Mouse (Mus musculus): ENCODE measurements around the gene Kctd2. TPM values are rescaled to one million over a fixed set of nuclear protein-coding genes. Genes with fewer than 3 reads are reported as not detected.
"Not testable (repeated sequence)": the region's sequence is repeated elsewhere in the genome, so short reads cannot be mapped to it uniquely, and the experiment has no call there.

Kctd2 gene
- polyA plus RNA-seq, 1 experiment from 2014 or later: 20.1 TPM

DNA sequence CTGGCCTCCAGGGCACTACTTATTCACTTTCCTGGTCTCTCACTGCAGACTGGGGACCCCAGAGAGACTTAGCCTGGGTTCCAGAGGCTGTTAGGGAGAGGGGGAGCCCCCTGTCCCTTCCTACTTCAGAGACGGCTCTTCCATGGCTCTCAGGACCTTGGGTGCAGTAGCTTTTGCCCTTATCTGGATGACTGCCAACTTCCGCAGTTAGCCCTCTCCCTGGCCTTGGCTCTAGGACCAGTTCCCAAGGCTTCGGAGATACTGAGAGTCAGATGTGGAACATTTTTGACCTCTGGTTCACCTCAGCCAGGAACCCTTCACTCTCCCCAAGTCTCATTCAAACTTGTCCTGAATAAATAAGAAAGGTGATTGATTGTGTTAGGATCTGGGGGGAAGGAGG, 27.0 kb downstream of the Kctd2 start:
- WGBS: 90% methylated on average over 3 of the region's 3 CpGs
- ATAC-seq: no peak

GRCm38 (mm10) chr11:115447321-115447885, 27.5 kb downstream of the Kctd2 start:
- Histone ChIP-seq H3K27me3 (ENCODE audit: control insufficient read depth, insufficient read depth, low read depth, low read length) (no peaks in the 10 kb centered on the region), H3K9me3 (replicated peaks; ENCODE audit: control insufficient read depth, low read length, poor library complexity, severe bottlenecking) (no peaks in the 10 kb centered on the region), H3K36me3 (ENCODE audit: control insufficient read depth, insufficient read depth, low read length) (no peaks in the 10 kb centered on the region), H3K27ac (ENCODE audit: low read length) (no peak overlapping the region), H3K4me2 (ENCODE audit: low read length) (no peak overlapping the region), H3K4me1 (ENCODE audit: control insufficient read depth, insufficient read depth, low read length) (no peaks in the 10 kb centered on the region), H3K9ac (ENCODE audit: low read depth, low read length) (no peak overlapping the region), H3K4me3 (ENCODE audit: low read depth, low read length) (no peak overlapping the region)
- WGBS: 83% methylated on average over 11 of the region's 11 CpGs
- ATAC-seq: no peak

More for the DNA sequence above, 27.0 kb downstream of the Kctd2 start:
- Histone ChIP-seq H3K4me2 (ENCODE audit: low read length) (no peak overlapping the region), H3K9me3 (replicated peaks; ENCODE audit: control insufficient read depth, low read length, poor library complexity, severe bottlenecking) (no peaks in the 10 kb centered on the region), H3K4me1 (ENCODE audit: control insufficient read depth, insufficient read depth, low read length) (no peaks in the 10 kb centered on the region), H3K27ac (ENCODE audit: low read length) (no peak overlapping the region), H3K4me3 (ENCODE audit: low read depth, low read length) (no peak overlapping the region), H3K27me3 (ENCODE audit: control insufficient read depth, insufficient read depth, low read depth, low read length) (no peaks in the 10 kb centered on the region), H3K9ac (ENCODE audit: low read depth, low read length) (no peak overlapping the region), H3K36me3 (ENCODE audit: control insufficient read depth, insufficient read depth, low read length) (no peaks in the 10 kb centered on the region)

- no peak for ATAC-seq
- Histone ChIP-seq H3K9ac (ENCODE audit: low read depth, low read length) (no peak overlapping the region), H3K4me3 (ENCODE audit: low read depth, low read length) (no peak overlapping the region), H3K4me1 (ENCODE audit: control insufficient read depth, insufficient read depth, low read length) (no peaks in the 10 kb centered on the region), H3K9me3 (replicated peaks; ENCODE audit: control insufficient read depth, low read length, poor library complexity, severe bottlenecking) (no peaks in the 10 kb centered on the region), H3K27ac (ENCODE audit: low read length) (no peak overlapping the region), H3K27me3 (ENCODE audit: control insufficient read depth, insufficient read depth, low read depth, low read length) (no peaks in the 10 kb centered on the region), H3K4me2 (ENCODE audit: low read length) (no peak overlapping the region), H3K36me3 (ENCODE audit: control insufficient read depth, insufficient read depth, low read length) (no peaks in the 10 kb centered on the region)
- 84% methylated on average over 16 of the region's 16 CpGs for WGBS
Measured at GRCm38 (mm10) chr11:115448075-115448474, 28.1 kb downstream of the Kctd2 start.

- Histone ChIP-seq H3K4me2 (ENCODE audit: low read length) (no peak overlapping the region), H3K27ac (ENCODE audit: low read length) (no peak overlapping the region), H3K4me3 (ENCODE audit: low read depth, low read length) (no peak overlapping the region), H3K36me3 (ENCODE audit: control insufficient read depth, insufficient read depth, low read length) (no peaks in the 10 kb centered on the region), H3K9me3 (replicated peaks; ENCODE audit: control insufficient read depth, low read length, poor library complexity, severe bottlenecking) (no peaks in the 10 kb centered on the region), H3K27me3 (ENCODE audit: control insufficient read depth, insufficient read depth, low read depth, low read length) (no peaks in the 10 kb centered on the region), H3K9ac (ENCODE audit: low read depth, low read length) (no peak overlapping the region), H3K4me1 (ENCODE audit: control insufficient read depth, insufficient read depth, low read length) (no peaks in the 10 kb centered on the region)
- no peak for ATAC-seq
- WGBS: 67% methylated on average over 7 of the region's 7 CpGs
Measured at GRCm38 (mm10) chr11:115448998-115449397, 29.1 kb downstream of the Kctd2 start.

DNA sequence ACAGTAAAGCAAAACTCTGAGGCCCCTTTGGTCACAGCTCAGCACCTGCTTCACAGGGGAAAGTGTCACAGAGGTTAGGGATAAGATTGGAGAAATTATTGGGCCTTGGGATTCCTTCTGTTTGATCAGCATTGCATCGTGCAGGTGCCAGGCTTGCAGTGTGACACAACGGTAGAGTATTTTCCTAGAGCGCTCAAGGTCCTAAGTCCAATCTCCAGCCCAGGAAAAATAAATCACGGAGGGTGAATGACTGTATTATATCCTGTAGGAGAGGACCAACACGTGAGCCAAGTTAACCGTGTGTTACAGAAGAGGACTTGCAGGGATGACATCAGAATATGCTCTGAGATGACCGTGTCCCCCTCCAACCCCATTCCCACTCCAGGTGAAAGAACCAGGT, 30.2 kb downstream of the Kctd2 start:
- Histone ChIP-seq H3K4me1 (ENCODE audit: control insufficient read depth, insufficient read depth, low read length) (no peaks in the 10 kb centered on the region), H3K4me2 (ENCODE audit: low read length) (no peak overlapping the region), H3K36me3 (ENCODE audit: control insufficient read depth, insufficient read depth, low read length) (no peaks in the 10 kb centered on the region), H3K27ac (ENCODE audit: low read length) (no peak overlapping the region), H3K27me3 (ENCODE audit: control insufficient read depth, insufficient read depth, low read depth, low read length) (no peaks in the 10 kb centered on the region), H3K4me3 (ENCODE audit: low read depth, low read length) (no peak overlapping the region), H3K9ac (ENCODE audit: low read depth, low read length) (no peak overlapping the region), H3K9me3 (replicated peaks; ENCODE audit: control insufficient read depth, low read length, poor library complexity, severe bottlenecking) (no peaks in the 10 kb centered on the region)
- WGBS: 90% methylated on average over 7 of the region's 7 CpGs
- no peak for ATAC-seq

DNA sequence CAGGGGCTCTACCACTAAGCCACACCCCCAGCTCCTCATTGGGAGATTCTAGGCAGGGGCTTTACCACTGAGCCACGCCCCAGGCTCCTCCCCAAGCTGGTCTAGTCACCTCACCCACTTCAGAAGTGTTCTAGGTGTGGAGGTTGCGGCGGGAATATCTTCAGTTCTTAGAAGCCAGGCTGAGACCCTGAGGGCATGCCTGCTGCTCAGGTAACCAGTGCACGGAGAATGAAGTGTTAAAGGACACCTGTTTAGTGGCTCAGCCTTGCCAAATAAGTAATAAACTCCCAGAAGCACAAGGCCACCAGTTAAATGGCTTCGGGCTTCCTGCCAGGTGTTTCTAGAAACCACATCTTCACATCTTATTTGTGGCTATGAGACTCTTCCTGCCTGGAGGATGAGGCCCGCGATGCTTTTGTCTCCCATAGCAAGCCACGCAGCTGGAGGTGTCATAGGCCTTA, 31.9 kb downstream of the Kctd2 start:
- H3K4me1 ChIP-seq (ENCODE audit: control insufficient read depth, insufficient read depth, low read length): no peaks in the 10 kb centered on the region
- 86% methylated on average over 8 of the region's 8 CpGs for WGBS
- no peaks in the 10 kb centered on the region for H3K9me3 ChIP-seq (replicated peaks; ENCODE audit: control insufficient read depth, low read length, poor library complexity, severe bottlenecking)
- H3K4me2 ChIP-seq (ENCODE audit: low read length): no peak overlapping the region
- H3K27me3 ChIP-seq (ENCODE audit: control insufficient read depth, insufficient read depth, low read depth, low read length): no peaks in the 10 kb centered on the region
- no peak for ATAC-seq
- no peak overlapping the region for H3K27ac ChIP-seq (ENCODE audit: low read length)
- H3K4me3 ChIP-seq (ENCODE audit: low read depth, low read length): no peak overlapping the region
- no peaks in the 10 kb centered on the region for H3K36me3 ChIP-seq (ENCODE audit: control insufficient read depth, insufficient read depth, low read length)
- H3K9ac ChIP-seq (ENCODE audit: low read depth, low read length): no peak overlapping the region

- Histone ChIP-seq H3K9me3 (replicated peaks; ENCODE audit: control insufficient read depth, low read length, poor library complexity, severe bottlenecking) (no peaks in the 10 kb centered on the region), H3K36me3 (ENCODE audit: control insufficient read depth, insufficient read depth, low read length) (no peaks in the 10 kb centered on the region), H3K4me1 (ENCODE audit: control insufficient read depth, insufficient read depth, low read length) (no peaks in the 10 kb centered on the region), H3K27ac (ENCODE audit: low read length) (no peak overlapping the region), H3K27me3 (ENCODE audit: control insufficient read depth, insufficient read depth, low read depth, low read length) (no peaks in the 10 kb centered on the region), H3K4me3 (ENCODE audit: low read depth, low read length) (no peak overlapping the region), H3K4me2 (ENCODE audit: low read length) (no peak overlapping the region), H3K9ac (ENCODE audit: low read depth, low read length) (no peak overlapping the region)
- no peak for ATAC-seq
- WGBS: 76% methylated on average over 7 of the region's 7 CpGs
Measured at GRCm38 (mm10) chr11:115452281-115452860, 32.4 kb downstream of the Kctd2 start.

GRCm38 (mm10) chr11:115453306-115453705, 33.4 kb downstream of the Kctd2 start:
- Histone ChIP-seq H3K27me3 (ENCODE audit: control insufficient read depth, insufficient read depth, low read depth, low read length) (no peaks in the 10 kb centered on the region), H3K9me3 (replicated peaks; ENCODE audit: control insufficient read depth, low read length, poor library complexity, severe bottlenecking) (no peaks in the 10 kb centered on the region), H3K36me3 (ENCODE audit: control insufficient read depth, insufficient read depth, low read length) (no peaks in the 10 kb centered on the region), H3K4me2 (ENCODE audit: low read length) (no peak overlapping the region), H3K27ac (ENCODE audit: low read length) (no peak overlapping the region), H3K4me3 (ENCODE audit: low read depth, low read length) (no peak overlapping the region), H3K9ac (ENCODE audit: low read depth, low read length) (no peak overlapping the region), H3K4me1 (ENCODE audit: control insufficient read depth, insufficient read depth, low read length) (no peaks in the 10 kb centered on the region)
- 62% methylated on average over 4 of the region's 4 CpGs for WGBS
- no peak for ATAC-seq

DNA sequence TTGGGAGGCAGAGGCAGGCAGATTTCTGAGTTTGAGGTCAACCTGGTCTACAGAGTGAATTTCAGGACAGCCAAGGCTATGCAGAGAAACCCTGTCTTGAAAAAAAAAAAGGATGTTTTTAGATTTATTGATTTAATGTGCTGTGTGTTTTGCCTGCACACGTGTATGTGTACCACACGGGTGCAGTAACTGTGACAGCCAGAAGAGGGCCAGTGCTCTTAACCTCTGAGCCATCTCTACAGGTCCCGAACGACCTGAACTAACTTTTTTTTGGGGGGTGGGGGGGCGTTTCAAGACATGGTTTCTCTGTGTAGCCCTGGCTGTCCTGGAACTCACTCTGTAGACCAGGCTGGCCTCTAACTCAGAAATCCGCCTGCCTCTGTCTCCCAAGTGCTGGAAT, 34.9 kb downstream of the Kctd2 start:
- H3K4me3 ChIP-seq (ENCODE audit: low read depth, low read length); H3K27ac ChIP-seq (ENCODE audit: low read length); H3K9ac ChIP-seq (ENCODE audit: low read depth, low read length); H3K27me3 ChIP-seq (ENCODE audit: control insufficient read depth, insufficient read depth, low read depth, low read length); ATAC-seq; H3K9me3 ChIP-seq (replicated peaks; ENCODE audit: control insufficient read depth, low read length, poor library complexity, severe bottlenecking); H3K36me3 ChIP-seq (ENCODE audit: control insufficient read depth, insufficient read depth, low read length); H3K4me1 ChIP-seq (ENCODE audit: control insufficient read depth, insufficient read depth, low read length); H3K4me2 ChIP-seq (ENCODE audit: low read length): not testable (repeated sequence)
- 86% methylated on average over 6 of the region's 6 CpGs for WGBS

All from midbrain, embryonic 16.5 days (tissue).